Mouse (Mus musculus): ENCODE results near the gene Pebp1.
"Not testable (repeated sequence)": the region's sequence is repeated elsewhere in the genome, so short reads cannot be mapped to it uniquely, and the experiment has no call there.

Pebp1 gene

DNA sequence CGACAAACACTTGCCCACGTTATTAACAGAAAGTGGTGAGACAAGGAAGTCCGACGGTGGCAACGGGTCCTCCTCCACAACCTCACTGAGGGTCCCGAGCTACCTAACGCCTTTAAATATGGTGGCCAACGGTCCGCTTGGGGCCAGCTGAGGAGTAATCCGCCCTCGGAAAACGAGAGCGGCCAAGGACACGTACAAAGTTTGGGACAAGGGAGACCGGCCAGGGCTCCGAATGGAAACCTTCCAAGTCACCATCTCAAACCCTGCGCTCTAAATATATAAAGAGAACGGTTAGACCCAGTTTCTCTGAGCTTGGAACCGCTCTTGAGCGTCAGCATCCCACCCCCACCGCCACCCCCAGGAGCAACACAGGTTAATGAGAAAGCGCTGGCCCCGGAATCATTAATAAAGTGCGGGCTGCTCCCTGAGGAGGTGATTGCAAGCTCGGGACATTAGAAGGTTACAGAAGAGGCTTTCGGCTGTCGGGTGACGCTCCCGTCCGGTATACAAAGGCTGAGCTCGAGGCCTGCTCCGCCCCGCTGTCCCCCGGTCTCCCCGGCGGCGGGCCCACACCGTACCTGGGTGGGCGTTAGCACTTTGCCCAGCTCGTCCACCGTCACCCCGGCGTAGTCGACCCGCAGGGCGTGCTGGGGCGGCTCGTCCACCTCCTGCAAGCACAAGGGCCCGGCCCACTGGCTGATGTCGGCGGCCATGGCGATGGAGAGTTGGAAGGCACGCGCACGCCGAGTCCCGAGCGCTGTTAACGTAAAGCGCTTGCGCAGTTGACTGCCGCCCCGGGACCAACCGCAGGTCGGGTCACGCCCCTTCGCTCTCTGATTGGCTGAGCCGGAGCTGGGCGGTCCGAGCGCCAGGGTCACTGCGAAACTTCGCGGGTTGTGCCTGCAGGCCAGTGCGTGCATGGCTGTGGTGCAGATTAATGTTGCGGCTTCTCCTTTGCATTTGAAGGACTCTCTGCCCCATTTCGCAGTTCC lies at the start of gene Pebp1:
Gene Pebp1 (minus strand): TSS at position 795 of the 992 bp plus-strand sequence.
- DNase-seq, result peak; percentile 94

DNA sequence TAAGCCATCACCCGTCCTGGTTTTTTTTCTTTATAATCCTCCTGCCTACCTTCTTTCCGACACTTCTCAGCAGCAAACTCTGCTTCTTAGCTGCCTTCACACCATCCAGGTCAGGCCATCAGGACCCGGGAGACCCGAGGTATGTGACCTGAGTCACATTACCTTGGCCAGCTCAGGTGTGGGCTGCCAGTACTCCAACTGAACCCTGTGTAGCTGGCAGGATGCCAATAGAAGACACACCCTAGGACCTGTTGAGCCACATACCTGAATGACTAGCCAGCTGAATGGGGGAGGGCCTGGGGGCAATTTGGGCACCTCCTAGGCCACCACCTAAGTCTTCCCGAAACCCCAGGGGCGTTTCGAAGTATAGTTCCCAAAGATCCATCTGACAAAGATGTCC lies 43.0 kb upstream of the Pebp1 start:
- no peak for DNase-seq

DNA sequence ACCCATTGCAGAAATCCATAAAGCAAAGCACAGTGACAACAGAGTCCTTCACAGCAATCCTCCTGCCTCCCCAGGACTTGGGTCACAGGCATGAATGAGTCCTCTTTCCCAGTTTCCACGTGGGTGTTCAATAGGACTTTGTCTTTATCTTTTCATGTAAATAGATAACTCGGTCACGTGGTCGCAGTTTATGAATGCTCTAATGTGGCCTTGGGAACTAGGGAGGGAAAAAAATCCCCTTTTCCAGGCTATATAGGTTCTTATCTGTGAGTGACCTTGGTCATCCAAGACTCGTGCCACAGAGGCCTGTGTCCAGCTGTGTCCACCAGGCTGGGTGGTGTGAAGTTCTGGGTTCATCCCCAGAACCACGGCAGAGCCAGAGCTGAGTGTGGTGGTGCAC lies 39.0 kb upstream of the Pebp1 start:
- no peak for DNase-seq

DNA sequence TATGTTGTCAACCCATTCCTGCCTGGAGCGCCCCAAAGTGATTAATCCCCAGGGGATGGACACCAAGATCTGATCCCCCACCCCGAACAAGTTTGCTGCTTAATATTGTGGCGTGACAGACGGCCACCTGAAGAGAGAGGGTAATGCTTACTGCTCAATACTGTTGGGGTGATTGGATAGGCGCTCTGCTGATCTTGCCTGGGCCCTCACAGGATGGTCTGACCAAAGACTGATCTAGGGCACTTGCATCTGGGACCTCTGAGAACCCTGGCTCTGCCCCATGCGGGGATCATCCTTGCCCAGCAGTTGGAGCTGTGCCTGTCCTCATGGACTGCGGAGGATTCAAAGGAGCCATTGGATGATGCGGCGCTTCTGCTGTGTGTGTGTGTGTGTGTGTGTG lies 36.3 kb upstream of the Pebp1 start:
- DNase-seq, result no peak

DNA sequence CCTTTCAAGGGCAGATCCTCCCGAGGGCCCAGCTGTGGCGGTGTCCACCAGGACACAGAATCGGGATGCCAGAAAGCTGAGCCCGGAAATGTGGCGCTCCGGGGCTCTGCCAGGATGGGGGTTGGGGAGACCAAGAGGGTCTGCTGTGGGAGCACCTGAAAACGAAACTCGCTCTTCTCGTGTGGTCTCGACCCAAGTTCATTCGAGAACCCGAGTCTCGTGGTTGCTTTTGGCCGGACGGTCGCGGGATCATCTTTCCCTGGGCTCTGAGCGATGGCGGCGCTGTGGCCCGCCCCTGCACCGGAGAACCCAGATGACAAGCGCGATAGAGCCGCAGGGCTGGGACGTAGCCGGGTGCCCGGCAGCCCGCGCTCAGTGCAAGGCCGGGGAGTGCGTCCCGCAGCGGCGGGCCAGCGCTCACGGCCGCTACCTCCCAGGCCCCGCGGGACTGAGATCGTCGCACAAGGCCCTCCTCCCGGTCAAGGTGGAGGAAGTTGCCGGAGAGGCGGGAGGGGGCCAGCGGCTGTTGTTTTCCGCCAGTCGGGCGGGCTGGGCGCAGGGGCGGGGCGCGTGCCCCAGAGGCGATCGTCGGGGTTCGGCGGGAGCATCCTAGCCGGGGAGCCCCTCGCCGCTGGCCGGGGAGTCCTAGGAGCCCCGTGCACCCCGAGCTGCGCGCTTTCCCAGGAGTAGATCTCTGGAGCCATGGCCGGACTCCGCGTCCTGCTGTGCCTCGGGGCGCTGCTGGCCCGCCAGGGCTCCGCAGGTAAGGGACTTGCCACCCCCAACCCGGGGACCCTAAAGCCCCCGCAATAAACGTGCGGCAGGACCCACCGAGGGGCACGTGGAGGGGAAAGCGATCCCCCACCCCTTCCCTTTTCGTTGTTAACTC lies 31.6 kb upstream of the Pebp1 start, which contains the start of gene Vsig10:
Gene Vsig10 (plus strand): TSS at position 343 of the 889 bp plus-strand sequence.
- DNase-seq, result peak; percentile 19

DNA sequence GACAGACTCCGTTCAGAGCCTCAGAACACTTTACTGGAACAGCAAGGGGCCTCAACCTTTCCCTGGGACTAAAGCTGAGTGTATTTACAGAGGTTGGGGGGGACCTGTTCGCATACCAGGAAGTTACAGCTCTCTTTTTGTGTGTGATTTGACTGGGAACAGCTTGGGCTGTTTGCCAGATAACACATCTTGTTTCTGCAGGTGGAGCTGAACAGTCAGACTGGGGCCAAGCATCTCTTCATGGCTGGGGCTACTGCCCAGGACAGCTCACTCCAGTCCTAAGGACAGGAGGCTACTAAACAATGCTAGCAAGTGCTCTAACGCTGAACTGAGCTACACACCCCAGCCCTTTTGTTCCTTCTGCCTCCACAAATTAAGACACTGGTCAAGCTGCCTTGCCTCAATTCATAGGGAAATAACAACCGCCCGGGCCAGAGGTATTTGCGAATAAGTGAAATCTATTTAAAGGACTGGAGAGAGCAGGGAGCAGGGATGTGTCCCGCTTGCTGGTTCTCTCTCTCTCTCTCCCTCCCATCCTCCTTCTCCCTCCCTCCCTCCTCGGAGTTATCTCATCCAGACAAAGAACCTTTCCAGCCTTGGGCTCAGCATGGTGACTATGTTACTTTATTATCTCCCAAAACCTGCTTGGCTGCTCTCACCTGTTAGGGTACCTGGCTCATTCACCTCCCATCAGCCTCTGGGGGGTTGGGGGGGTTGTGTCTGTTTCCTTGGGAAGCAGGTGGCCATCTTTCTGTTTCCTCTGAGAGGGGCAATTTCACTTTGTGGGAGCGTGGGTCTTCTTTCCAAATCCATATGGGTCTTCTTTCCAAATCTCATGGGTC lies 27.4 kb upstream of the Pebp1 start:
- DNase-seq, result no peak

DNA sequence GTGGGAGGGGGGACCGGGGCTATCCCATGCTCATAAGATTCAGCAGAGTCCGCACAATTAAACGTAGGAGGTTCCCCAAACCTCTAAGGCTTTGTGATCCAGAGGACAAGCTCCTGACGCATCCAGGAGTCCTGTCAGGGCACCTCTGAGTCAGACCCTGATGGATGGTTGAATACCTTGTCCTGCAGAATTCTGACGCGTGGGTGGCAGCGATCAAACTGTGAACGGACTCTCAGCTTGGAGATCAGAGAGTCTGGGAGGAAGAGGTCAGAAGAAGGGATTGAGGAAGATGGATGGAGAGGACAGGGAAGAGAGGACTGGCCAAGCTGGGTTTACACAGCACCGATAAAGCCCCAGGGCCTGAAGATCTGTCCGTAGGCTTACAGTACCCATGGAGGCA lies 26.5 kb upstream of the Pebp1 start:
- no peak for DNase-seq

DNA sequence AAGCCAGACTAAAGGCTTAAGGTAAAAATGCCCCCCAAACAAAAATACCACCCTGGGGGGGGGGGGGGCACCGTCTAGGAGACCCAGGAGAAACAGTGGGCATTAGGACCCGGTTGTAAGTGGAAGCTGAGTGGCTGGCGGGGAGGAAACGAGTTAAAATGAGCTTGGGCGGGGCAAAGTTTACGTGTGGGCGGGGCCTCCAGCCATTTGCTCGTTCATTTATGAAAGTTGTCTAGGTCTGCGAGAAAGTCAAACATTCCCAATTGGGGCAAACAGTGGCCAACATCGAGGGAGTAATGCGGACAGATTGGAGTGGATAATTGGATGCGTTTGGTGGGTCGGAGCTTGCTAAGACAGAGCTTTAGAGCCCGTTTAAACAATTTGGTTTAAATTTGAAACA lies 26.0 kb upstream of the Pebp1 start:
- DNase-seq, result no peak

DNA sequence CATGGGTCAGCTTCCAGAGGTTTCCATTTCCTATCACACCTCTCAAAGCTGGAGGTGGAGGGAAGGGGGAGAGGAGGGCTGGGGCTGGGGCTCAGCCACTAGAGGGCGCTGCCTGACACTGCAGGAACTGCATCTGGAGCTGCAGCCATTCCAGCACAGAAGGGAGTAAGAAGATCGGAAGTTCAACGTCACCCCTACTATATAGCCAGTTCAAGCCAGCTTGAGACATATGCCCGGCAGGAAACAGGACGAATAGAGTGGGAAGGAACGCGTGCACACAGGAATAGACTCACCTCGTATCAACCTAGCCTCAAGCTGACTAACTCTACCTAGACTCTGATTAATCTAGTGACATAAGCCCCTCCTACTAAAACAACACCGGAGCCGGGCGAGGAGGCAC lies 20.3 kb upstream of the Pebp1 start:
- no peak for DNase-seq

DNA sequence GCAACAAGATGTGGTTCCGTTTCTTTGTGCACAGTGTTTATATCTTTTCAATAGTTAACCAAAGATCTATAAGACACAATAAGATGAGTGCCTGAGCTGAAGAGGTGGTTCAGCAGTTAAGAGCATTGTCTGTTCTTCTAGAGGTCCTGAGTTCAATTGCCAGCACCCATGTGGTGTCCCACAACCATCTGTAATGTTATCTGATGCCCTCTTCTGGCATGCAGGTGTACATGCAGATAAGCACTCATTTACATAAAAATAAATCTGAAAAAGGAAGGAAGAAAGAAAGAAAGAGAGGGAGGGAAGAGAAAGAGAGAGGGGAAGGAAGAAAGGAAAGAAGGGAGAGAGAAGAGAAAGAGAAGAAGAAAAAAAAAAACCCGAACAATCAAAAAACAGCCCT lies 19.4 kb upstream of the Pebp1 start:
- DNase-seq, result no peak

DNA sequence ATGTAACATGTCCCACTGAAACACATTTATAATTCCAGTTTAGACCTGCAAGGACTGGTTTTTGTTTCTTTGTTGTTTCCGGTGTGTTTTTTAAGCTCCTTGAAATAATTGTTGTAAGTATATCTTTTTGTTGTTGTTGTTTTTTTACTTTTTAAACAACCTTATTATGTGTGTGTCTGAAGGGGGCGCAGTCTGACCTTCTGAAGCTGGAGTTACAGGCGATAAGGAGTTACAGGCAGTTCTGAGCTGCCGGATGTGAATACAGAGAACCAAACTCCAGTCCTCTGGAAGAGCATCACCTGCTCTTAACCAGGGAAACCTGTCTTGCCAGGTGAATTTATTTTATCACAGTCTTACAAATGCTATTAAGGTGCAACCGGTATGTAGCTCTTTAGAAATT lies 18.3 kb upstream of the Pebp1 start:
- no peak for DNase-seq

DNA sequence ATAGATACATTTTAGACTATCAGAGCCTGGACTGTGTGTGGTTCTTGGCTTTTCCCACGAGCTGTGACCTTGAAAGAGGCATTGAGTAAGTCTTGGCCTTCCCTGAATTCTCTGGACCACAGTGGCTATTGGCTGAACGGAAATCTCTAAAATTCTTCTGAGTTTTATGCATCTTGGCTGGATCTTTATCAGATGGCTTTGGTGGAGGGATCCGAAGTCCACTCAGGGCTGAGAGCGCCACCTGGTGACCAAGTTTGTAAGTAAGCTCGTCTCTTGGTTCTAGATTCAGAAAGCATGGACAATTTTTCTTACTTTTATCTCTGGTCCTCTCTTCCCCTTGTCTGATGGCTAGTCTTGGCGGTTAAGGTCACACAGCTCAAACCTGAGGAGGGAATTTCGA lies 17.5 kb upstream of the Pebp1 start:
- DNase-seq, result peak; percentile 45

DNA sequence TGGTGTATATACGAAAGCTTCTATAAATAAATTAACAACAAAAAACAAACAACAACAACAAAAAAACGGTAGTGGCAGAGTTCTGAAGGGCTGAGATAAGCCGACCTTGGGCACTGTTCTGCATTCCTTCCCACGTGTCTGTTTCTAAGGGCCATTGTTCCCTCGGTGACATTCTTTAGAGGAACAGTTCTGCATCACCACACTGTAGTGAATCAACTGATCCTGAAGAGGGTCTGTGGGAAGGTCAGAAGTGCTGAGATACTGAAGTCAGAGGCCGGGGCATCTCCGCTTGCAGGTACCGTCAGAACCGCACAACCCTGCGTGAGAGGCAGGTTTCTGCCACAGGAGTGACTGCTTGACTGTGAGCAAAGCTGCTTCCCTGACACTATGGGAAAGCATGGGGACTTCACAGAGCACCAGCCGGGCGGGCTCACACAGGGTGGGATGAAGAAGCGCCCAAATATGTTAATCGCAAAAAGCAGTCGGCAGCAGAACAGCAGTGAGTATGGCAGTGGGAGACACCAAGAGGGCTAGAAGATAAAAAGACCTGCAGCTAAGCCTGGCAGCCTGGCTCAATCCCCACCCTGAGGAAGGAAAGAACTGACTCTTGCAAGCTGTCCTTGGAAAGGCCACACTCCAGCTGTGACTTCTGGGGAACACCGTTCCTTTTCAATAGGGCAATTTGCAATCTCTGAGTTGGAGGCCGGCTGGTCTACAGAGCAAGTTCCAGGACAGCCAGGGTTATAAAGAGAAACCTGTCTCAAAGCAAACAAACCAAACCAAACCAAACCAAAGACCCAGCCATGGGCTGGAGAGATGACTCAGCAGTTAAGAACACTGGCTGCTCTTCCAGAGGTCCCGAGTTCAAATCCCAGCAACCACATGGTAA lies 16.5 kb upstream of the Pebp1 start:
- no peak for DNase-seq

DNA sequence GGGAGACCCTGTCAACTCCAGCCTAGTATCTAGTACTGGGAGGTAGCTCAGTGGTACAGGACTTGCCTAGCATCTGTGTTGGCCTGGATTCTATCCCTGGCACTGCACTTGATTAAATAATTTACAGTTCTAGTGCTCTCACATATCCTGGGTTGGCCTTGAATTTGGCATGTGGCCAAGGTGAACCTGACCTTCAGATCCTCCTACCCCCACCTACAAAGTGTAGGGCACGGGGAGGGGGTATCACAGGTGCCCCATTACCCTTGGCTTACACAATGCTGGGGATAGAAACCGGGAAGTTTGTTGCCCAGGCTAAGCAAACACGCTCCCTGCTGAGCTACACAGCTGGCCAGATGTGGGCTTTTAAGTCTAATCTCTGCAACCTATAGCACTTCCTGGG lies 15.5 kb upstream of the Pebp1 start:
- no peak for DNase-seq

DNA sequence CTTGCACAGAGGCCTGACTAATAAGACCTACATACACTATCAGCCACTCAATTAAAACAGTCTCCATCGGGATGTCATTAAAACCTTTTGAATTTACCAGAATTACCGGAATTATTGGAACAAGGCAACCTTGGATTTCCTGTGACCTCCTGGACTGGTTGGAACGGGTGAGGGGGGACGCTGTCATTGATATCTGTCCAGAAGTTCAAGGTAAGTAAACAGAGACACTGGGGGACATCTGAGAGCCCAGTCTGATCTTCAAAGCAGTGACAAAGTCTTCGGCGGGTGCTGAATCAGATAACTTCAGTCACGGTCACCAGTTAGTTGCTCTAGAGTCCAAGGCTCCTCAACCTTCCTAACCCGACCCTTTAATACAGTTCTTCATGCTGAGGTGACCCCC lies 7.6 kb upstream of the Pebp1 start:
- DNase-seq, result no peak

DNA sequence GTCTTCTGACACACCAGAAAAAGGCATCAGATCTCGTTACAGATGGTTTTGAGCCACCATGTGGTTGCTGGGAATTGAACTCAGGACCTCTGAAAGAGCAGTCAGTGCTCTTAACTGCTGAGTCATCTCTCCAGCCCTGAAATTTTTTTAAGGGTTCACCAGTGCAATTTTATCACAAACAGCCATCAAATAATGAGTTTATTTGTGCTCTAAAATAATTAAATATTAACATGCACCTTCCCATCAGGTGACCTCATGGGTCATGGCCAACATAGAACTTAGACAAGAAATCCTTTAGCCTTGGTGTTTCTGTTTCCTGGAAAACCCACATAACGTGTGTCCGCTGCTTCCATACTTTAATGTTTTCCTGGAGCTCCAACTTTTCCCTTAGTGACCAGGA lies 6.4 kb upstream of the Pebp1 start:
- not testable (repeated sequence) for DNase-seq

DNA sequence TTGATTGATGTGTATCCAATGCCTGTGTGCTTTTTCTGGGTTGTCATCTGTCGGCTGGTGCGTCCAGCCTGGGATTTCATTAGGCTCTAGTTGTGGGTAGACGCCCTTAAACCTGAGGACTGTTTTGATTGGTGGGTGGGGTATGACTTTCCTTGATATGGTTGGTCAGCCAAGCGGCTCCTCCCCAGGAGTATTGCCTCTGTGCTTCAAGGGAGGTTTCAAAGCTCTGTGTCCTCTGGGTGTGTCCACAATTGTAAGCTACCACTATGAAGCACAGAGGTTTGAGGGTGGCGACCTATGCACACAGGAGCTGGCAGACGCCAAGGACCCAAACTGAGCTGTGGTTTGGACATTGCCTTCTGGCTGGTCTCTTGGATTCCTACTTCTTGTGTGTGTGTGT lies 5.1 kb upstream of the Pebp1 start:
- no peak for DNase-seq

DNA sequence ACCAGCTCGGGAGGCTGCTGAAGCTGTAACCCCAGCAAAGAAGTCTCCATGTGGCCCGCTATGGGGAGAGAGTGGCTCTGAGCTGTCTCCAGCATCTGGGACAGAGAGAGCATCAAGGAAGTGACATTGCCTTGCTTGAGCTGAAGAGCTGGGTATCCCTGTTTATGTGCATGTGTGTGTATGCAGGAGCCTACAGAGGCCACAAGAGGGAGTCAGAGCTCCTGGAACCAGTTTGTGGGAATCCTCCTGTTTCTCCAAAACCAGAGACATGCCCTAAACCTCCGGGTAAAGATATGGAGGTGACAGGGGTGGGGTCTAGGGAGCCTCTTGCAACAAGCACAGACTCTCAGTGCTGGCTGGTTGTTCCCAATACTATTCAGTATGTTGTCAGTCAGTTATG lies 3.9 kb upstream of the Pebp1 start:
- no peak for DNase-seq

DNA sequence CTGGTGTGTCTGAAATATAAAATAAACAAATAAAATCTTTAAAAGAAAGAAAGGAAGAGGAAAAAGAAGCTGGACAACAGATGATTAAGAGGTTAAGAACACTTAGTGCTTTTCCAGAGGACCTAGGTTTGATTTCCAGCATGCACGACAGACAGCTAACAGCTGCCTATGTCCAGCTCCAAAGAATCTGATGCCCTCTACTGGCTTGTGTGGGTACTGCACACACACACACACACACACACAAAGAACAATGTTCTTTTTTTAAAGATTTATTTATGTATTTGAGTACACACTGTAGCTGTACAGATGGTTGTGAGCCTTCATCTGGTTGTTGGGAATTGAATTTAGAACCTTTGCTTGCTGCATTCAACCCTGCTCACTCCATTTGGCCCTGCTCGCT lies 2.7 kb upstream of the Pebp1 start:
- no peak for DNase-seq

DNA sequence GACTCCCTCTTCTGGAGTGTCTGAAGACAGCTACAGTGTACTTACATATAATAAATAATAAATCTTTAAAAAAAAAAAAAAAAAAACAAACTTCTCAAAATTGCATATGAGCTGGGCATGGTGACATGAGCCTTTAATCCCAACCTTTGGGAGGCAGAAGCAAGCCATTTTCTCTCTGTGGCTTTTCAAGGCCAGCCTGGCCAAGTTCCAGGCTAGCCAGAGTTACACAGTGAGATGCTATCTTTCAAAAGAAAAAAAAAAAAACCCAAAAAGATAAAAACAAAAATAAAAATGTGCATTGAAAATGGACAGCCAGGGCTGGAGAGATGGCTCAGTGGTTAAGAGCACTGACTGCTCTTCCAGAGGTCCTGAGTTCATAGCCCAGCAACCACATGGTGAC lies 2.2 kb upstream of the Pebp1 start:
- DNase-seq, result no peak

DNA sequence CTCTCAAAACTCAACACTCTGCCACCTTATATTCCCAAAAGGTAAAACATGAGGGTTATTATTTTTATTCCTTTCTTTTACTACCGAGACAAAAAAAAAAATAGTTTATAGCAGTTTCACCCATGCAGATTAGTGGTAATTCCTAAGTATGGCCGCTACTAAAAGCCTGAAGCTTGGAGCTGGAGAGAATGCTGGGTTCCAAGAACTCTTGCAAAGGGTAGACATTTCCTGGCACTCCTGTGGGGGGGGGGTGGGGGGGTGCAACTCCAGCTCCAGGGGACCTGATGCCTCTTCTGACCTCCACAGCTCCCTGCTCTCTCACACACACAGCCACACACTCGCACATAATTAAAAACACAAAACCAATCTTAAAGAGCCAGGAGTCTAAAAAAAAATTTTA lies 1.1 kb downstream of the Pebp1 start:
- no peak for DNase-seq

DNA sequence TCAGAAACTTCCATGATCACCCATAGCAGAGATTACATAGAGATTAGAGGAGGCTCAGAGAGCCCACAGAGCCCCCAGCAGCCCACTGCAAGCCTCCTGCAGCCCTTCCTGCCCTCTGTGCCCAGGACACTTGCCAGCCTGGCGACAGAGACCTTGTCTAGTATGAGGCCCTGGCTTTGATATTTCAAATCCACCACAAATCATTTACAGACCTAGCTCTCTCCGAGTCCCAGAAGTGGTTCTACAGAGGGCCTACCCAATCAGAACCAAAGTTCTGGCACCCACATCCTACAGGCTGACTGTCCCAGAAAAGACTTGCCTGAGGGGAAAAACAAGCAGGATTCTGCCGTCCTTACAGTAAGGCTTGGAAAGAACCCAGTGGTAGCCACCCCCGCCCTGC lies 2.2 kb downstream of the Pebp1 start:
- DNase-seq, result no peak

All from layer of hippocampus, adult 9-11 months (tissue).